Mouse (Mus musculus) C2C12 (cell line): Measurements from ENCODE around the gene Nsg2. TPM values are rescaled to one million over a fixed set of nuclear protein-coding genes. Genes with fewer than 3 reads are reported as not detected.

Source experiments
- H3K27me3 ChIP-seq: one replicate; pipeline ENCODE4 v1.6.1; 2011; ENCODE audit not compliant: control insufficient read depth, insufficient read depth, insufficient read length
- H3K36me3 ChIP-seq: one replicate; pipeline ENCODE4 v1.6.1; 2011; ENCODE audit not compliant: control insufficient read depth, insufficient read depth
- H3K4me3 ChIP-seq: one replicate; pipeline ENCODE4 v1.5.1; 2011; ENCODE audit warnings: mild to moderate bottlenecking, control low read depth; ENCODE audit not compliant: poor library complexity, insufficient read depth, severe bottlenecking
- H3K79me2 ChIP-seq: one replicate; pipeline ENCODE4 v1.6.1; 2011; ENCODE audit not compliant: control insufficient read depth, insufficient read depth
- H3K79me3 ChIP-seq: one replicate; pipeline ENCODE4 v1.6.1; 2011; ENCODE audit warnings: low read depth, control low read depth
- H3ac ChIP-seq: one replicate; pipeline ENCODE3; 2011; ENCODE audit warnings: low read depth; ENCODE audit not compliant: control insufficient read depth, insufficient read length
- CEBPB ChIP-seq: IDR thresholded peaks from one replicate; pipeline ENCODE4 v1.6.1; 2011; ENCODE audit warnings: low read depth, mild to moderate bottlenecking, control low read depth, moderate library complexity
- CTCF ChIP-seq: IDR thresholded peaks from one replicate; pipeline ENCODE4 v1.5.1; 2011; ENCODE audit not compliant: control insufficient read depth, insufficient read depth, insufficient read length
- FOSL1 ChIP-seq: IDR thresholded peaks from one replicate; pipeline ENCODE4 v1.8.0; 2011; ENCODE audit warnings: mild to moderate bottlenecking, low read length; ENCODE audit not compliant: poor library complexity, insufficient read depth, severe bottlenecking
- MAX ChIP-seq: IDR thresholded peaks from one replicate; pipeline ENCODE4 v1.6.1; 2011; ENCODE audit warnings: mild to moderate bottlenecking, control low read depth
- MYOD1 ChIP-seq: IDR thresholded peaks from one replicate; pipeline ENCODE4 v1.6.1; 2011; ENCODE audit warnings: low read depth; ENCODE audit not compliant: control insufficient read depth, insufficient read length
- MYOG ChIP-seq: IDR thresholded peaks from one replicate; pipeline ENCODE4 v1.6.1; 2011; ENCODE audit not compliant: control insufficient read depth, insufficient read length; ENCODE audit errors: extremely low read depth
- USF1 ChIP-seq: IDR thresholded peaks from one replicate; pipeline ENCODE4 v1.6.1; 2011; ENCODE audit warnings: low read depth, mild to moderate bottlenecking, control low read depth, moderate library complexity
- polyA plus RNA-seq: library from polyadenylated mRNA; unstranded; fragments of >200 nt; fragmentation: generic; extraction: Trizol; gene quantifications from one replicate; pipeline ENCODE4 v1.2.1, GENCODE M21; 2012; ENCODE audit warnings: missing spikeins

Gene Nsg2
- polyA plus RNA-seq, 1 experiment = not detected

GRCm38 (mm10) chr11:32057861-32058260, 57.6 kb downstream of the Nsg2 start:
- H3K4me3 ChIP-seq = no peak overlapping the region

GRCm38 (mm10) chr11:32061020-32061419, 60.8 kb downstream of the Nsg2 start:
- H3K36me3 ChIP-seq = no peaks in the 10 kb centered on the region
- TF ChIP-seq FOSL1 (no peak), CEBPB (no peak), MAX (no peak), MYOD1 (no peak), CTCF (no peak), MYOG (no peak)
- H3K79me2 ChIP-seq = no peaks in the 10 kb centered on the region
- H3K27me3 ChIP-seq = peaks cover 30% of the 10 kb centered on the region
- H3K4me3 ChIP-seq = no peak overlapping the region
- H3ac ChIP-seq = no peak overlapping the region
- no peaks in the 10 kb centered on the region for H3K79me3 ChIP-seq

More at GRCm38 (mm10) chr11:32057861-32058260, 57.6 kb downstream of the Nsg2 start:
- H3K79me2 ChIP-seq = no peaks in the 10 kb centered on the region
- no peak overlapping the region for H3ac ChIP-seq
- TF ChIP-seq CEBPB (no peak), FOSL1 (no peak), MAX (no peak)
- H3K27me3 ChIP-seq = peaks cover 28% of the 10 kb centered on the region
- H3K79me3 ChIP-seq = no peaks in the 10 kb centered on the region
- no peaks in the 10 kb centered on the region for H3K36me3 ChIP-seq

GRCm38 (mm10) chr11:32061874-32062273, 61.6 kb downstream of the Nsg2 start:
- TF ChIP-seq USF1 (no peak), MAX (no peak), CEBPB (no peak), MYOD1 (no peak), MYOG (no peak), FOSL1 (no peak), CTCF (no peak)

GRCm38 (mm10) chr11:32063775-32064510, 63.7 kb downstream of the Nsg2 start:
- Histone ChIP-seq H3K79me3 (no peaks in the 10 kb centered on the region), H3K27me3 (peaks cover 18% of the 10 kb centered on the region), H3K79me2 (no peaks in the 10 kb centered on the region), H3K36me3 (no peaks in the 10 kb centered on the region), H3K4me3 (no peak overlapping the region), H3ac (no peak overlapping the region)
- no peak for TF ChIP-seq CTCF

More at GRCm38 (mm10) chr11:32061874-32062273, 61.6 kb downstream of the Nsg2 start:
- no peak overlapping the region for H3K4me3 ChIP-seq
- H3K36me3 ChIP-seq = no peaks in the 10 kb centered on the region
- no peaks in the 10 kb centered on the region for H3K79me2 ChIP-seq
- no peaks in the 10 kb centered on the region for H3K79me3 ChIP-seq
- H3K27me3 ChIP-seq = peaks cover 30% of the 10 kb centered on the region
- no peak overlapping the region for H3ac ChIP-seq

- H3K79me3 ChIP-seq = no peaks in the 10 kb centered on the region
- H3K27me3 ChIP-seq = peaks cover 18% of the 10 kb centered on the region
- H3K36me3 ChIP-seq = no peaks in the 10 kb centered on the region
- H3ac ChIP-seq = no peak overlapping the region
- TF ChIP-seq MAX (no peak), USF1 (no peak), CEBPB (no peak), MYOD1 (no peak), CTCF (no peak)
- no peaks in the 10 kb centered on the region for H3K79me2 ChIP-seq
- H3K4me3 ChIP-seq = no peak overlapping the region
Measured at GRCm38 (mm10) chr11:32064511-32064862, 64.2 kb downstream of the Nsg2 start.

- Histone ChIP-seq H3K27me3 (peaks cover 11% of the 10 kb centered on the region), H3K79me2 (no peaks in the 10 kb centered on the region), H3K4me3 (no peak overlapping the region), H3K79me3 (no peaks in the 10 kb centered on the region), H3K36me3 (no peaks in the 10 kb centered on the region), H3ac (no peak overlapping the region)
- TF ChIP-seq MYOG (no peak), MYOD1 (no peak), CEBPB (no peak), FOSL1 (no peak), CTCF (no peak), MAX (no peak), USF1 (no peak)
Measured at GRCm38 (mm10) chr11:32068736-32069490, 68.7 kb downstream of the Nsg2 start.
